Mouse (Mus musculus) embryo, embryonic 10 days (tissue): ENCODE data around the gene Znrd1as.

Experiments
- DNase-seq: peaks from one replicate; pipeline ENCODE4 v3.0.0-alpha.2; 2015; ENCODE audit warnings: low spot score

Znrd1as gene

GRCm38 (mm10) chr17:36957999-36958743 lies at the start of gene Znrd1as, which contains the start of gene Znrd1:
Gene Znrd1as (plus strand): TSS chr17:36958592.
Gene Znrd1 (minus strand): TSS chr17:36958559.
- DNase-seq: peak; percentile 99

DNA sequence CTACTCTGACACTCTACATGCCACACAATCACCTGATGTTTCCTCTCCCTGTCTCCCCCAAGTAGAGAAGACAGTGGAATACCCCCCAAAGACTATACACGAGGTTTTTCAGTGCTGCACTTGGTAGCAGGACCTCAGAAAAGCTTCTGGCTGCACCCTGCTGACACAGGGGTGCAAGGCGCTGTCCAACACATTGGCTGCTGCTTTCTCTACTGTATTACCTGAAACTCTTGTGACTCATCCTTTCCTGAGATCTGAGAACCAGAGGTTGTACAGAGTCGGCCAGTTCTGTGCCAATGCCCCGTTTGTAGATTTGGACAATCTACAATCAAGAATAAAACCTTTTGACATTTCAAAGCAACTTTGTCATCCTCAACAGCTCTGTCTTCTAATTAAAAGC lies 48.6 kb upstream of the Znrd1as start:
- no peak for DNase-seq

GRCm38 (mm10) chr17:36912031-36912430 lies 46.4 kb upstream of the Znrd1as start:
- no peak for DNase-seq

- peak; percentile 90 for DNase-seq
Observed at GRCm38 (mm10) chr17:36914108-36914507, 44.3 kb upstream of the Znrd1as start.

DNA sequence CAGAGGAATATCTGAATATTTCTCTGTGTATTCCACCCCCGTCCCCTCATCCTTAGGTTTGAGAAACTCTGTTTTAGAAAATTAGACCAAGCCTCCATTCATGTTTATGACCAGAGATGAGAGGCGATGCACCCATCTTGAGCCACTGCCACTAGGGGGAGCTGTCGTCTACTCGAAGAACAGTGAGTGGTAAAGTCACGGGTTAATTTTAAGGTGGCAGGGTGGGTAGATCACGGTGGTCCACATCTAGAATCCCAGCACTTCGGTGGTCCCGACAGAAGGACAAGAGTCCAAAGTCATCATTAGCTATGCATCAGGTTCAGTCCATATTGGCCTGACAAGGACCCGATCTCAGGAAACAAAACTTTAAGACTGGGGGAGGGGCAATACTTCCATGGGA lies 43.3 kb upstream of the Znrd1as start:
- peak; percentile 76 for DNase-seq

DNA sequence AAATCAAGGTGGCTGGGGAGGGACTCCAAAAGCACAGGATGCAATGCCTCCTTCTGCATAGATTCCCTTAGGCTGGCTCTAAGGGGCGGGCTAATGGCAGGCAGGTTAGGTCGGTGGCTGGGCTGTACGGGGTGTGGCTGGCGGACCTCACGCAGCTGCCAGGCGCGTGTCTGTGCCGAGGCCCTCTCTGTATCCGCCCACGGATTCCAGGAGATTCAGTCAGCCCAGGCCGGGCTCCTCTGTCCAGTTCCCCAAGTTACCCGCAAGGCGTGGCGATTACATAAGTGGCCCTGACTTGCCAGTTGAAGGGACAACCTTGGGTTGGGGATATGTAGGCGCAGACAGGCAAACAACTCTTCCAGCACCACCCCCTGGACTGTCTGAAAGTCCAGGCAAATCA lies 38.2 kb upstream of the Znrd1as start:
- DNase-seq: no peak

DNA sequence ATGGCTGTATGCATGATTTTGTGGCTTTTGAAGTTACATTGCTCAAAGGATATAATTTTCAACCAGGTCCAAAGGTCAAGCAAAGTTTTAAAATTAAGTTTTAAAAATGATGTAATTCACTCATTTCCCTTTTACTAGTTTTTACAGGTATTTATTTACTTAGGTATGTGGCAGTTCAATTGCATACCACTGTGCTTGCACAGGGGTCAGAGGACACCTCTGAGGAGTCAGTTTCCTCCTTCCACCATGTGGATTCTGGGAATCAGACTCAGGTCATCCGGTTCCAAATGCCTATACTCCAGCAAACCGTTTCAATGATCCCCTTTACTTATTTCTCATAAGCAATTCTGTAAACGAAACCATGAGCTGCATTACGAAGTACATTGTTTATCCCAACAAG lies 35.7 kb upstream of the Znrd1as start:
- DNase-seq: no peak

GRCm38 (mm10) chr17:36923491-36923890 lies 34.9 kb upstream of the Znrd1as start:
- DNase-seq: no peak

DNA sequence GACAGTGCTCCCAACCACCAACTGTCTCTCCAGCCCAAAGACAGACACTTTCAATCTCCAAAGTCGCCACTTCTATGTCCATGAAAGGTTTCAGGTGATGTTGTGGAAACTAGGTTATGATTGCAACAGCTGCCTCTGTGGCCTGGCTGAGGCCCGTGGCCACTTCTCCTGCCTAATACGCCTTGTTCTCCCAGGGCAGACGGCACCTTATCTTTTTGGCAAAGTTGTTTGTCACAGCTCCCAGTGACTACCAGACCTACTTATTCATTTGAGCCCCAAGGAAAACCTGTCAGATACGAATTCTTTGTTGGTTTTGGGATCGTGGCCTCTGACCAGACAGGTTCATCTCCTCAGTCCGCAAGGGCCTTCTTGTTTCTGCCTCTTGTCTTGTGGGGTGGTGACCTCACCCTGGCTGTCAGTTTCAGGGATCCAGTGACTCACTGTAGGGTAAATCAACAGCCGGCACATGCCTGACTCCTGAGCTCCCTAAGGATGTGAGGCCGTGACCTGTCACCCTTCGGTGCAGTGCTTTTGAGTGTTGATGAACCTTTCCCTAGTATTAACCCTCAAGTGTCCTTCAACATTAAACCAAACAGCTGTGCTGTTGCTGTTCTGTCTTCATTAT lies 30.8 kb upstream of the Znrd1as start:
- DNase-seq: peak; percentile 30

DNA sequence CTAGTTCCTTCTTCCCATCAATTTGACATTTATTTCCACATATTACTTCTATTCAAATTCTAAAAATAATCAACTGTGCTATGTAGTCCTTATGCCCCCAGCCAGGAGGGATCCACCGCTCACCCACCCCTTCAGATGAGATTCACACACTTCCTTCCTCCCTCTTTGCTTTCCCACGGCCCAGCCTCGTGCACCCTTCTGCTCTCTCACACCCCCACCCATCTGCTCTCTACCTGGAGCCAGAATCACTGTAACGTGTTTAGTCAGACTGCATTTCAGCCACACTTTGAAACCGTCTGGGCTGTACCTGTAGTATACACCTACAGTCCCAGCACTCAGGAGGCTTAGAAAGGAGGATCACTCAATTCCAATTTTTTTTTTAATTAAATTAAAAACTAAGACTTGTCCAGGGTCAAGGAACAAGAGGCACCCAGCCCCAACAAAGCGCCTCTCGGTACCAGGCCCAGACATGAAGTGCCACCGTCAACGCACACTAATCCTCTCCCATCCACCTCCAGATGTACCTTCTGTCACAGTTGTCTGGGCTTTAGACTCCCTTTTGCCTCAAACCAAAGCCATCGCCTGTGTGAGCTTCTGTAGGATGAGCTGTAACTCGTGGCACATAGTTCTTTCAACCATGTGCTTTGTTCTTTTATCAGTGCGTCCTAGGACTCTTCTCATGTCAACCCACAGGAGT lies 29.0 kb upstream of the Znrd1as start:
- no peak for DNase-seq

- no peak for DNase-seq
Observed at GRCm38 (mm10) chr17:36930233-36930632, 28.2 kb upstream of the Znrd1as start.

GRCm38 (mm10) chr17:36931130-36931529 lies 27.3 kb upstream of the Znrd1as start:
- no peak for DNase-seq

DNA sequence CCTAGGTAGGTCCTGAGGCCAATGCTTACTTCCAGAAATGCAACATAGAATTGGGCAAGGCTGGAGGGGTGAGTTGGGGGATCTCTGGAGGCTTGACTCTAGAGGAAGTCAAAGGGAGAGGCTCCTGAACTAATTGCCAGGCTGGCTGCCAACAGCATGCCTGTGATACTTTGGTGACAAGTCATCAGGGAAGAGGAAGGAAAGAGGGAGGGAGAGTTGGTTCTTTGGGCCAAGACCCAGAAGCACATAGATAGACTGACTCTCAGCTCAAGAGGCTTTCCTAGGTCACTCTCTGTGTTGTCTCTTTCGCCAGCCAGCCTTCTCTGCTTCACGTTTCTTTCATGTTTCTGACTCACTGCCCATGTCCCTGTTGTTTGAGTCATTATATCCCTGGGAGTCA lies 26.6 kb upstream of the Znrd1as start:
- no peak for DNase-seq

- no peak for DNase-seq
Observed at GRCm38 (mm10) chr17:36938056-36938455, 20.3 kb upstream of the Znrd1as start.

- DNase-seq: no peak
Observed at GRCm38 (mm10) chr17:36942391-36942790, 16.0 kb upstream of the Znrd1as start.

- no peak for DNase-seq
Observed at GRCm38 (mm10) chr17:36942791-36943471, 15.5 kb upstream of the Znrd1as start, which contains the start of gene Rnf39. Gene Rnf39 (plus strand): TSS chr17:36942918.

GRCm38 (mm10) chr17:36943691-36944090 lies 14.7 kb upstream of the Znrd1as start:
- DNase-seq: no peak

DNA sequence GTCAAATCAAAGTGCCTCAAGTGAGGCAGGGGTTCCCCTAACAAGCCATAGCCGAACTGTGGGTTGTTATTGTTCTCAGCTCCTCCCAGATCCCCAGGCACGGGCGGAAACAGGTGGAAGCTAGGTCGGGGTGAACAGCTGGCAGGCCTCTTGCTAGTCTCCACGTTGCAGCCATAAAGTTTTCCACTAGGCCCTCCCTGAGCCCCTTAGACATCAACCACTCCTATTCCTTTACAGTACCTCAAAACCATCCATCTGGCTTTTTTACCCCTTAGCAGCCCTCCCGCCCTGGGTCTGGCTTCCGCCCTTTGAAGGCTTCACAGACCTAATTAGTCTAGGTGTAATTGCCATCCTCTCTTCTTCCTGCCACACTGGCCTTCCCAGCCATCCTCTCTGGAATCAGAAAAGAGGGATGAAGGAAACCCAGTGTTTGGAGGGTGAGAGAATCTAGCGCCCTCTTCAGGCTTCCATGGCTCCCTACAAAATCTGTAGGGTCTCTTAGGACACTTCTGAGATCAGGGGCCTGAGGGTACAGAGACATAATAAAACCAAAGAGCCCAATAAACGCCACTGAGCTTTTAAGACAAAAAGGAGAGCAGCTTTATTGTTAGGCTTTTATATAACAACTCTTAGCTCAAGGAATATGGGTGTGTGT lies 14.1 kb upstream of the Znrd1as start:
- peak; percentile 9 for DNase-seq

DNA sequence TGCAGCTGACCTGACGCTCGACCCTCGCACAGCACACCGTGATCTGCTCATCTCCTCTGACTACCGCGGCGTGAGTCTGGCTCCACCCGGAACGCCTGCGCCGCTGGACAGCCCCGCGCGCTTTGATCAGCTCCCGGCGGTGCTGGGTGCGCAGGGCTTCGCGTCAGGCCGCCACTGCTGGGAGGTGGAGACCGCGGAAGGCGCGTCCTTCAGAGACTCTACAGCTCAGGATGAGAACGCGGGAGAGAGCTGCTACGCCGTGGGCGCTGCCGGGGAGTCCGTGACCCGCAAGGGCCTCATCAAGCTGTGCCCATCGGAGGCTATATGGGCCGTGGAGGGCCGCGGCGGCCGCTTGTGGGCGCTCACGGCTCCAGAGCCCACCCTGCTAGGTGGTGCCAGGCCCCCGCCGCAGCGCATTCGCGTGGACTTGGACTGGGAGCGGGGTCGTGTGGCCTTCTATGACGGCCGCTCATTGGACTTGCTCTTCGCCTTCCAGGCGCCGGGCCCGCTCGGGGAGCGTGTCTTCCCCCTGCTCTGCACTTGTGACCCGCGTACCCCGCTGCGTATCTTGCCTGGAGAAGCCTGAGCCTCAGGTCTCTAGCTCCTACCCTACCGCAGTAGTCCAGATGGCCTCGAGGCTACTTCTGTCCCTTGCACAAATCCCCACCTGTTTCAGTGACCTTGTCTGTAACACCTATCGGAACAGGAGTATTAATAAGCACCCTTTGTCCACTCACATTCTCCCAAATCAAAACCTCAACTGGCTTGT lies 11.2 kb upstream of the Znrd1as start:
- peak; percentile 63 for DNase-seq

- no peak for DNase-seq
Observed at GRCm38 (mm10) chr17:36948286-36948685, 10.1 kb upstream of the Znrd1as start.

DNA sequence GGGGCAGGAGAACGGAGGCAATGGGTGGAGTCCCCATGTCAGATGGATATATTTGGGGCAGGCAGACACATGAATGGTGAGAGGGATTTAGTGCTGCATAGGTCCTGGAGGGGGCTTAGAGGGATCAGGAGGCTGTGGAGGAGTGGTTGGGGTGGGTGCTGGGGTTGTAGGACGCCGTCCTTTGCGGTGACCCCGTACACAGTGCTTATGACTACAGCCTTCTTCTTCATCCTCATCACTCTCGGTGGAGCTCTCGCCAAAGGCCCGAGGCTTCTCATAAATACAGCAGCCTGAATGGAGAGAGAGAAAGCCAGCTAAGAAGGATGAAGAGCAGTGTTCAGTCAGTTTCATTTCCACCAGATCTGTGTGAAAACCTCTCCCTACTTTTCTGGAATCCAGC lies 9.1 kb upstream of the Znrd1as start:
- no peak for DNase-seq
